8 mouse cellular contexts compared by ENCODE assay signal in the genomic region with DNA sequence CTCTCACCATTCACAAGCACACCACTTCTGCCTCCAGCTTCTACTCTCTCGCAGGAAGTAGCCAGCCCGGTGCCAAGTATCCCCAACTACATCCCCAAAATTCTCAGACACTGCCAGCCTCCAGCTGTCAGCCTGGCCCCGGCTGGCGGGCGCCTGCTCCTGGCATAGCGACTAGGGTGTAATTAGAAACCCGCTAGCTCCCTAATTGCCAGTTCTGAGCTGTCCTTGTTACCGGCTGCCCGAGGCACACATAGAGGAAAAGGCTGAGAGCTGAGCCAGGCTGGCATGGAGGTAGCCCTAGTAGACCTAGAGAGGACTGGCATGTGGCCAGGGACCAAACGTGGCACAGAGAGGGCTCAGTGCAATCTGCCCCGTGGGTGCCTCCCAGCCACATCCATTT. TPM values are rescaled to one million over a fixed set of nuclear protein-coding genes. Genes with fewer than 3 reads are reported as not detected.
A peak's percentile ranks its signal among the peaks of the same experiment; 100 is the strongest.
DNase-seq lines count a peak whose midpoint lies in the region; ATAC-seq and TF ChIP-seq lines count a peak whose summit lies in the region.
"Had no signal": no experiment of that assay in that cellular context is flagged by ENCODE, and none has a peak within 500 bp of the region (broad histone marks: within the 10 kb centered on the region; RNA-seq: fewer than 3 reads in every experiment).

No protein-coding gene starts in this region.

- H3K27ac ChIP-seq in neural tube, embryonic 13.5 days (replicated peaks), result no peak overlapping the region
- peak overlapping the region; percentile 66; the same call in 1 of the 2 replicates for H3K27ac ChIP-seq in forebrain, embryonic 16.5 days (ENCODE audit: low read length)
- H3K27ac ChIP-seq in stomach, postnatal 0 days (replicated peaks), result no peak overlapping the region

- TF ChIP-seq EP300 in stomach, postnatal 0 days (optimal IDR thresholded peaks at IDR 0.05), result no peak

- no peak overlapping the region for H3K4me3 ChIP-seq in neural tube, embryonic 13.5 days
- no peak overlapping the region for H3K4me3 ChIP-seq in forebrain, embryonic 16.5 days (replicated peaks; ENCODE audit: low read length)
- no peak overlapping the region for H3K4me3 ChIP-seq in stomach, postnatal 0 days (ENCODE audit: low read depth, low read length)

- no peak for DNase-seq in neural tube, embryonic 10.5 days (ENCODE audit: extremely low spot score, low spot score)
- DNase-seq in layer of hippocampus, postnatal 14 days (ENCODE audit: low spot score in 2 of 2), result peak; percentile 81 to 95
- DNase-seq in skeletal muscle tissue, adult 2 months (ENCODE audit: low read depth, low spot score), result peak; percentile 89
- DNase-seq in thymus, postnatal 36 days, result no peak
- no peak for DNase-seq in stomach, postnatal 0 days (ENCODE audit: low spot score)

- H3K9ac ChIP-seq in neural tube, embryonic 13.5 days, result no peak overlapping the region
- no peak overlapping the region for H3K9ac ChIP-seq in forebrain, embryonic 16.5 days (replicated peaks; ENCODE audit: low read depth, low read length)
- no peak overlapping the region for H3K9ac ChIP-seq in stomach, postnatal 0 days (ENCODE audit: low read length)

- peaks cover 8% of the 10 kb centered on the region for H3K4me1 ChIP-seq in neural tube, embryonic 13.5 days (replicated peaks)
- H3K4me1 ChIP-seq in forebrain, embryonic 16.5 days (replicated peaks; ENCODE audit: control insufficient read depth, insufficient read depth, low read length), result peaks cover 15% of the 10 kb centered on the region
- H3K4me1 ChIP-seq in stomach, postnatal 0 days (replicated peaks; ENCODE audit: control insufficient read depth, insufficient read depth), result no peaks in the 10 kb centered on the region

- no peak for TF ChIP-seq CTCF in stomach, postnatal 0 days (IDR thresholded peaks at IDR 0.05; ENCODE audit: low read depth)

- H3K27me3 ChIP-seq in neural tube, embryonic 13.5 days, result no peaks in the 10 kb centered on the region
- H3K27me3 ChIP-seq in forebrain, embryonic 16.5 days (replicated peaks; ENCODE audit: control insufficient read depth, insufficient read depth, low read length), result no peaks in the 10 kb centered on the region
- H3K27me3 ChIP-seq in stomach, postnatal 0 days (ENCODE audit: control insufficient read depth, insufficient read depth, low read length), result no peaks in the 10 kb centered on the region

- WGBS in neural tube, embryonic 13.5 days, result 59% methylated on average over 11 of the region's 11 CpGs
- 18% methylated on average over 11 of the region's 11 CpGs for WGBS in forebrain, embryonic 16.5 days
- 76% methylated on average over 11 of the region's 11 CpGs for WGBS in stomach, postnatal 0 days

- peak; percentile 77 for ATAC-seq in neural tube, embryonic 13.5 days (ENCODE audit: low read depth)
- peak; percentile 97 for ATAC-seq in forebrain, embryonic 16.5 days
- no peak for ATAC-seq in stomach, postnatal 0 days (ENCODE audit: low FRiP score, low TSS enrichment)

- peaks cover 4% of the 10 kb centered on the region; the same call in 1 of the 2 replicates for H3K9me3 ChIP-seq in neural tube, embryonic 13.5 days
- H3K9me3 ChIP-seq in forebrain, embryonic 16.5 days (ENCODE audit: control insufficient read depth, low read length), result peaks cover 3% of the 10 kb centered on the region; the same call in 1 of the 2 replicates
- H3K9me3 ChIP-seq in stomach, postnatal 0 days (ENCODE audit: control insufficient read depth, low read length), result no peaks in the 10 kb centered on the region

- no peak overlapping the region for H3K4me2 ChIP-seq in neural tube, embryonic 13.5 days
- peak overlapping the region; percentile 12 for H3K4me2 ChIP-seq in forebrain, embryonic 16.5 days (ENCODE audit: low read length)
- H3K4me2 ChIP-seq in stomach, postnatal 0 days (replicated peaks; ENCODE audit: low read depth), result no peak overlapping the region

- H3K36me3 ChIP-seq in neural tube, embryonic 13.5 days, result no peaks in the 10 kb centered on the region
- H3K36me3 ChIP-seq in forebrain, embryonic 16.5 days (ENCODE audit: control insufficient read depth, insufficient read depth), result no peaks in the 10 kb centered on the region
- no peaks in the 10 kb centered on the region for H3K36me3 ChIP-seq in stomach, postnatal 0 days (ENCODE audit: control insufficient read depth, insufficient read depth, low read length)

RNA-seq across cellular contexts. Expression of gene Serpinf2, which starts 8.1 kb away (rescaled TPM):
- polyA plus RNA-seq in neural tube, embryonic 13.5 days (2015; fragmentation: Nextera tagmentation; extraction: Ambion mirVana), result 0.25 TPM in 1 of 2 replicates, not detected in the other
- polyA plus RNA-seq in forebrain, embryonic 16.5 days (2015; fragmentation: Nextera tagmentation; extraction: Ambion mirVana), result not detected in 2 replicates
- under 1 TPM; 0.62 to 0.71 TPM for total RNA-seq in layer of hippocampus, postnatal 14 days (2021)
- 17.8 and 19.7 TPM in 2 replicates for polyA plus RNA-seq in stomach, postnatal 0 days (2015; fragmentation: Nextera tagmentation; extraction: Ambion mirVana)
- total RNA-seq: heart, adult 18-20 months had no signal

RNA-seq across cellular contexts. Expression of gene Serpinf1, which starts 8.8 kb away (rescaled TPM):
- 60.8 and 74.9 TPM in 2 replicates for polyA plus RNA-seq in neural tube, embryonic 13.5 days (2015; fragmentation: Nextera tagmentation; extraction: Ambion mirVana)
- 24.3 and 44.3 TPM in 2 replicates for polyA plus RNA-seq in forebrain, embryonic 16.5 days (2015; fragmentation: Nextera tagmentation; extraction: Ambion mirVana)
- total RNA-seq in layer of hippocampus, postnatal 14 days (2021), result 10 to 100 TPM; 20.3 to 36.0 TPM
- 53.7 and 69.1 TPM in 2 replicates for polyA plus RNA-seq in stomach, postnatal 0 days (2015; fragmentation: Nextera tagmentation; extraction: Ambion mirVana)

RNA-seq across cellular contexts. Expression of gene Wdr81, which starts 23.2 kb away (rescaled TPM):
- polyA plus RNA-seq in neural tube, embryonic 13.5 days (2015; fragmentation: Nextera tagmentation; extraction: Ambion mirVana), result 5.9 and 6.0 TPM in 2 replicates
- polyA plus RNA-seq in forebrain, embryonic 16.5 days (2015; fragmentation: Nextera tagmentation; extraction: Ambion mirVana), result 9.2 and 10.0 TPM in 2 replicates
- total RNA-seq in layer of hippocampus, postnatal 14 days (2021), result 10 to 100 TPM; 22.5 TPM
- 2.6 and 2.7 TPM in 2 replicates for polyA plus RNA-seq in stomach, postnatal 0 days (2015; fragmentation: Nextera tagmentation; extraction: Ambion mirVana)

RNA-seq across cellular contexts. Expression of gene Tlcd2, which starts 30.2 kb away (rescaled TPM):
- 3.9 and 4.3 TPM in 2 replicates for polyA plus RNA-seq in neural tube, embryonic 13.5 days (2015; fragmentation: Nextera tagmentation; extraction: Ambion mirVana)
- polyA plus RNA-seq in forebrain, embryonic 16.5 days (2015; fragmentation: Nextera tagmentation; extraction: Ambion mirVana), result 1.4 and 1.6 TPM in 2 replicates
- 1 to 10 TPM in 1 of 2 experiments, under 1 TPM in 1; 0.45 to 1.0 TPM for total RNA-seq in layer of hippocampus, postnatal 14 days (2021)
- 16.0 and 17.2 TPM in 2 replicates for polyA plus RNA-seq in stomach, postnatal 0 days (2015; fragmentation: Nextera tagmentation; extraction: Ambion mirVana)

RNA-seq across cellular contexts. Expression of gene Prpf8, which starts 55.3 kb away (rescaled TPM):
- polyA plus RNA-seq in neural tube, embryonic 13.5 days (2015; fragmentation: Nextera tagmentation; extraction: Ambion mirVana), result 47.3 and 51.3 TPM in 2 replicates
- polyA plus RNA-seq in forebrain, embryonic 16.5 days (2015; fragmentation: Nextera tagmentation; extraction: Ambion mirVana), result 54.8 and 58.5 TPM in 2 replicates
- 100 to 1,000 TPM; 111 to 113 TPM for total RNA-seq in layer of hippocampus, postnatal 14 days (2021)
- 15.8 and 16.0 TPM in 2 replicates for polyA plus RNA-seq in stomach, postnatal 0 days (2015; fragmentation: Nextera tagmentation; extraction: Ambion mirVana)

Comparison
In these comparisons a context has a peak if more than half of its experiments do, and no peak if none do; other contexts are left out.
1. DNase-seq: peak in layer of hippocampus, postnatal 14 days (2 of 2) and skeletal muscle tissue, adult 2 months (single experiment); none in neural tube, embryonic 10.5 days (single experiment), thymus, postnatal 36 days (0 of 2) and stomach, postnatal 0 days (single experiment).
2. RNA of gene Serpinf2, which starts 8.1 kb away (polyA plus RNA-seq): 17.8 to 19.7 TPM in stomach, postnatal 0 days; 0.25 TPM in neural tube, embryonic 13.5 days and not detected in forebrain, embryonic 16.5 days; every median in the first group is over 10 times any median in the second.